In genomic region chr15:101007236-101007635, GRCm38 (mm10) we compare ENCODE assay signal across 10 mouse cellular contexts. TPM values are rescaled to one million over a fixed set of nuclear protein-coding genes. Genes with fewer than 3 reads are reported as not detected.
DNase-seq lines count a peak whose midpoint lies in the region; ATAC-seq and TF ChIP-seq lines count a peak whose summit lies in the region.
"Had no signal": no experiment of that assay in that cellular context is flagged by ENCODE, and none has a peak within 500 bp of the region (broad histone marks: within the 10 kb centered on the region; RNA-seq: fewer than 3 reads in every experiment).

No protein-coding gene starts in this region.

- no peaks in the 10 kb centered on the region for H3K36me3 ChIP-seq in forebrain, embryonic 10.5 days (replicated peaks)
- peaks cover 16% of the 10 kb centered on the region for H3K36me3 ChIP-seq in forebrain, postnatal 0 days (ENCODE audit: insufficient read depth)
- H3K36me3 ChIP-seq in kidney, embryonic 16.5 days (ENCODE audit: insufficient read depth, low read length) = no peaks in the 10 kb centered on the region

- no peak overlapping the region for H3K9ac ChIP-seq in forebrain, postnatal 0 days
- no peak overlapping the region for H3K9ac ChIP-seq in kidney, embryonic 16.5 days (replicated peaks; ENCODE audit: low read length)

- peaks cover 16% of the 10 kb centered on the region for H3K4me1 ChIP-seq in forebrain, embryonic 10.5 days
- H3K4me1 ChIP-seq in forebrain, postnatal 0 days (ENCODE audit: insufficient read depth) = no peaks in the 10 kb centered on the region
- peaks cover 4% of the 10 kb centered on the region; the same call in 1 of the 2 replicates for H3K4me1 ChIP-seq in kidney, embryonic 16.5 days (ENCODE audit: insufficient read depth, low read length)

- no peaks in the 10 kb centered on the region for H3K9me3 ChIP-seq in forebrain, embryonic 10.5 days
- no peaks in the 10 kb centered on the region for H3K9me3 ChIP-seq in forebrain, postnatal 0 days (ENCODE audit: low read length)
- H3K9me3 ChIP-seq in kidney, embryonic 16.5 days (ENCODE audit: low read length) = no peaks in the 10 kb centered on the region

- ATAC-seq in forebrain, postnatal 0 days = no peak
- ATAC-seq in kidney, embryonic 16.5 days (ENCODE audit: low FRiP score, low TSS enrichment) = peak; percentile 32; the same call in 1 of the 2 replicates

- H3K4me2 ChIP-seq in forebrain, postnatal 0 days (ENCODE audit: low read depth) = no peak overlapping the region
- H3K4me2 ChIP-seq in kidney, embryonic 16.5 days (replicated peaks; ENCODE audit: low read depth, low read length) = peak overlapping the region; percentile 62

- H3K27me3 ChIP-seq in forebrain, embryonic 10.5 days (ENCODE audit: poor library complexity, severe bottlenecking) = peaks cover 21% of the 10 kb centered on the region
- no peaks in the 10 kb centered on the region for H3K27me3 ChIP-seq in forebrain, postnatal 0 days (ENCODE audit: insufficient read depth, low read length)
- no peaks in the 10 kb centered on the region for H3K27me3 ChIP-seq in kidney, embryonic 16.5 days (ENCODE audit: insufficient read depth, low read length)

- no peak for DNase-seq in forebrain, embryonic 10.5 days (ENCODE audit: extremely low spot score, low spot score)
- no peak for DNase-seq in forebrain, postnatal 0 days
- DNase-seq in kidney, adult 9 months = no peak
- DNase-seq in right cerebral cortex, postnatal 25 days = peak; percentile 40
- DNase-seq in right cerebral cortex, postnatal 4 days = no peak
- DNase-seq in thymus, postnatal 14 days = no peak
- no peak for DNase-seq in thymus, adult 18-20 months

- H3K4me3 ChIP-seq in forebrain, embryonic 10.5 days = peak overlapping the region; percentile 56
- no peak overlapping the region for H3K4me3 ChIP-seq in forebrain, postnatal 0 days (ENCODE audit: low read depth, low read length)
- H3K4me3 ChIP-seq in kidney, embryonic 16.5 days (ENCODE audit: low read length) = no peak overlapping the region

- WGBS in forebrain, embryonic 10.5 days = 74% methylated on average over 7 of the region's 7 CpGs
- 69% methylated on average over 7 of the region's 7 CpGs for WGBS in forebrain, postnatal 0 days
- 55% methylated on average over 7 of the region's 7 CpGs for WGBS in kidney, embryonic 16.5 days

- no peak for TF ChIP-seq CTCF in forebrain, postnatal 0 days (IDR thresholded peaks at IDR 0.05; ENCODE audit: low read depth)

- H3K27ac ChIP-seq in forebrain, embryonic 10.5 days = peak overlapping the region; percentile 68
- H3K27ac ChIP-seq in forebrain, postnatal 0 days (ENCODE audit: low read depth, low read length) = no peak overlapping the region
- H3K27ac ChIP-seq in kidney, embryonic 16.5 days (ENCODE audit: low read length) = no peak overlapping the region

RNA-seq across cellular contexts. Expression of gene Gm47841, which starts 40.0 kb away (rescaled TPM):
- not detected in 2 replicates for polyA plus RNA-seq in forebrain, embryonic 10.5 days (2016; fragmentation: Nextera tagmentation; extraction: Ambion mirVana)
- not detected in 2 replicates for total RNA-seq in forebrain, postnatal 0 days (2014; rRNA removed)
- polyA plus RNA-seq in forebrain, postnatal 0 days (2015; fragmentation: Nextera tagmentation; extraction: Ambion mirVana) = not detected in 2 replicates
- polyA plus RNA-seq in kidney, embryonic 16.5 days (2015; fragmentation: Nextera tagmentation; extraction: Ambion mirVana) = not detected in 2 replicates
- total RNA-seq: midbrain, postnatal 0 days had no signal
- polyA plus RNA-seq: hindbrain, embryonic 16.5 days; midbrain, postnatal 0 days had no signal
